ENCODE assay signal across 33 mouse cellular contexts in the genomic region with DNA sequence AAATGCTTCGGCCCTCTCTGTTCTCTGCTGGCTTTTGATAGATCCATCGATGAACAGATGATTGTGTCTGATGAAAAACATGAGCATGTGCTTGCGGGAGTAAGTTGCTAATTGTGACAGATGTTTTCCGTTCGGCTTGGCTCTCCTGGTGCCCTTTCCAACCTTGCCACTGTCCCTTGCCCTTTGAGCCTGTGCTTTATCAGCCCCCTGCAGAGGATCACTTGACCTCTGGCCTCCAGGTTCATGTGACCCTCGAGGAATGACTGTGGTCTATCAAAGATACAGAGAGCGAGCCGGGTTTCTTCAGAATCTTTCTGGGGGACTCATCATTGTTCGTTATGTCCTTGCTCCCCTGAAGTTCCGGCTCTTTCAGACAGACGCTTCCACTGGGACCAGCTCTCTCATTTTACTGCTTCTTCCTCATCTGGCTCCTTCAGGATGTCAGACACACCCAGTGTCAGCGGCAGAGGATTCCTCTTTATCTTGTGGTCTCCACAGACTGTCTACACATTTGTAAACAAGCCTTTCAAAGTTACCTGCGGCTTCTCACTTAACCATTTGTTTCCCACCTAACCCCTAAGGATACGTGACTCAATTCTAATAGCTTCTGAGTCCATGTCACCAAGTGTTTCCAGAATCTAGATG. TPM values are rescaled to one million over a fixed set of nuclear protein-coding genes. Genes with fewer than 3 reads are reported as not detected.
A peak's percentile ranks its signal among the peaks of the same experiment; 100 is the strongest.
DNase-seq lines count a peak whose midpoint lies in the region; ATAC-seq lines count a peak whose summit lies in the region.
"Had no signal": no experiment of that assay in that cellular context is flagged by ENCODE, and none has a peak within 500 bp of the region (broad histone marks: within the 10 kb centered on the region; RNA-seq: fewer than 3 reads in every experiment).

No protein-coding gene starts in this region.

- H3K9ac ChIP-seq in midbrain, embryonic 11.5 days (ENCODE audit: low read length), result no peak overlapping the region
- H3K9ac ChIP-seq in midbrain, embryonic 15.5 days, result no peak overlapping the region
- H3K9ac ChIP-seq: embryonic facial prominence, embryonic 13.5 days; forebrain, embryonic 15.5 days; heart, embryonic 12.5 days; hindbrain, embryonic 14.5 days; kidney, embryonic 15.5 days; limb, embryonic 13.5 days; liver, embryonic 15.5 days; lung, embryonic 15.5 days; neural tube, embryonic 12.5 days had no signal

- no peaks in the 10 kb centered on the region for H3K27me3 ChIP-seq in midbrain, embryonic 11.5 days (ENCODE audit: control insufficient read depth, insufficient read depth, low read length)
- no peaks in the 10 kb centered on the region for H3K27me3 ChIP-seq in midbrain, embryonic 15.5 days (replicated peaks)
- H3K27me3 ChIP-seq: CH12.LX; embryonic facial prominence, embryonic 13.5 days; forebrain, embryonic 15.5 days; heart, embryonic 12.5 days; kidney, embryonic 15.5 days; limb, embryonic 13.5 days; liver, embryonic 15.5 days; lung, embryonic 15.5 days; neural tube, embryonic 12.5 days had no signal

- H3K4me3 ChIP-seq in midbrain, embryonic 11.5 days (ENCODE audit: low read depth, low read length), result no peak overlapping the region
- no peak overlapping the region for H3K4me3 ChIP-seq in midbrain, embryonic 15.5 days
- H3K4me3 ChIP-seq: embryonic facial prominence, embryonic 13.5 days; forebrain, embryonic 10.5 days; forebrain, embryonic 15.5 days; heart, embryonic 12.5 days; kidney, embryonic 15.5 days; layer of hippocampus, adult 2 months; left cerebral cortex, adult 2 months; limb, embryonic 13.5 days; liver, embryonic 15.5 days; lung, embryonic 15.5 days; neural tube, embryonic 12.5 days had no signal

- WGBS in midbrain, embryonic 11.5 days, result 41% methylated on average over 14 of the region's 14 CpGs
- WGBS in midbrain, embryonic 15.5 days, result 46% methylated on average over 14 of the region's 14 CpGs

- DNase-seq in embryo, embryonic 10 days (ENCODE audit: low spot score), result peak; percentile 56
- no peak for DNase-seq in embryo, embryonic 11 days
- peak; percentile 83 for DNase-seq in midbrain, embryonic 11.5 days (ENCODE audit: low spot score, missing footprints)
- peak; percentile 54 for DNase-seq in embryo, embryonic 10.5 days (ENCODE audit: low spot score)
- peak; percentile 84 for DNase-seq in yolk sac, embryonic 10.5 days (ENCODE audit: low spot score)
- no peak for DNase-seq in heart, adult 11 months
- no peak for DNase-seq in left cerebral cortex, adult 9 months (ENCODE audit: low spot score in 2 of 2)
- DNase-seq: adrenal gland, postnatal 25 days; cerebellum, adult 11-12 months; cerebellum, postnatal 10 days; gastrocnemius, postnatal 25 days; heart, adult 18-20 months; heart, postnatal 4 days; kidney, adult 11 months; kidney, postnatal 36 days; lung, postnatal 36 days; midbrain, embryonic 14.5 days; thymus, postnatal 4 days had no signal

- H3K9me3 ChIP-seq in midbrain, embryonic 11.5 days (ENCODE audit: control insufficient read depth, low read length), result no peaks in the 10 kb centered on the region
- no peaks in the 10 kb centered on the region for H3K9me3 ChIP-seq in midbrain, embryonic 15.5 days
- H3K9me3 ChIP-seq: embryonic facial prominence, embryonic 13.5 days; forebrain, embryonic 10.5 days; forebrain, embryonic 15.5 days; heart, embryonic 12.5 days; kidney, embryonic 15.5 days; limb, embryonic 13.5 days; liver, embryonic 15.5 days; lung, embryonic 15.5 days; neural tube, embryonic 12.5 days had no signal

- H3K36me3 ChIP-seq in midbrain, embryonic 11.5 days (ENCODE audit: control insufficient read depth, insufficient read depth, low read length), result no peaks in the 10 kb centered on the region
- no peaks in the 10 kb centered on the region for H3K36me3 ChIP-seq in midbrain, embryonic 15.5 days (replicated peaks)
- H3K36me3 ChIP-seq: embryonic facial prominence, embryonic 13.5 days; forebrain, embryonic 10.5 days; forebrain, embryonic 15.5 days; heart, embryonic 12.5 days; kidney, embryonic 15.5 days; limb, embryonic 13.5 days; liver, embryonic 15.5 days; lung, embryonic 15.5 days; neural tube, embryonic 12.5 days had no signal

- no peak for ATAC-seq in midbrain, embryonic 11.5 days (ENCODE audit: low FRiP score)
- ATAC-seq in midbrain, embryonic 15.5 days (replicated peaks), result no peak
- ATAC-seq: forebrain, embryonic 15.5 days; inflammation-experienced regulatory T-cells, adult 6 months had no signal

- H3K4me1 ChIP-seq in midbrain, embryonic 11.5 days (ENCODE audit: control insufficient read depth, insufficient read depth, low read length), result no peaks in the 10 kb centered on the region
- H3K4me1 ChIP-seq in midbrain, embryonic 15.5 days, result no peaks in the 10 kb centered on the region
- H3K4me1 ChIP-seq: forebrain, embryonic 15.5 days; kidney, embryonic 15.5 days; limb, embryonic 13.5 days; neural tube, embryonic 12.5 days had no signal

- no peak overlapping the region for H3K27ac ChIP-seq in midbrain, embryonic 11.5 days (ENCODE audit: low read depth, low read length)
- H3K27ac ChIP-seq in midbrain, embryonic 15.5 days, result no peak overlapping the region
- H3K27ac ChIP-seq: embryonic facial prominence, embryonic 13.5 days; forebrain, embryonic 10.5 days; forebrain, embryonic 15.5 days; hindbrain, embryonic 14.5 days; kidney, embryonic 15.5 days; layer of hippocampus, adult 2 months; left cerebral cortex, adult 2 months; limb, embryonic 13.5 days; liver, embryonic 15.5 days; lung, embryonic 15.5 days; neural tube, embryonic 12.5 days had no signal

- no peak overlapping the region for H3K4me2 ChIP-seq in midbrain, embryonic 11.5 days
- H3K4me2 ChIP-seq in midbrain, embryonic 15.5 days, result no peak overlapping the region
- H3K4me2 ChIP-seq: embryonic facial prominence, embryonic 13.5 days; forebrain, embryonic 15.5 days; heart, embryonic 12.5 days; hindbrain, embryonic 14.5 days; kidney, embryonic 15.5 days; limb, embryonic 13.5 days; liver, embryonic 15.5 days; lung, embryonic 15.5 days; neural tube, embryonic 12.5 days had no signal

RNA-seq across cellular contexts. Expression of gene Rictor, which starts 39.3 kb away (rescaled TPM):
- 48.6 and 54.7 TPM in 2 replicates for polyA plus RNA-seq in midbrain, embryonic 11.5 days (2014; fragmentation: Nextera tagmentation; extraction: Ambion mirVana)
- polyA plus RNA-seq in midbrain, embryonic 15.5 days (2015; fragmentation: Nextera tagmentation; extraction: Ambion mirVana), result 57.0 and 59.3 TPM in 2 replicates

Comparison
In these comparisons a context has a peak if more than half of its experiments do, and no peak if none do; other contexts are left out.
1. DNase-seq: peak in embryo, embryonic 10 days (single experiment), midbrain, embryonic 11.5 days (single experiment), embryo, embryonic 10.5 days (single experiment) and yolk sac, embryonic 10.5 days (single experiment); none in embryo, embryonic 11 days (single experiment), heart, adult 11 months (single experiment) and left cerebral cortex, adult 9 months (0 of 2).